24 mouse cellular contexts compared by ENCODE assay signal in genomic region chr4:63579649-63580048, GRCm38 (mm10). TPM values are rescaled to one million over a fixed set of nuclear protein-coding genes. Genes with fewer than 3 reads are reported as not detected.
A peak's percentile ranks its signal among the peaks of the same experiment; 100 is the strongest.
DNase-seq lines count a peak whose midpoint lies in the region; ATAC-seq lines count a peak whose summit lies in the region.
"Had no signal": no experiment of that assay in that cellular context is flagged by ENCODE, and none has a peak within 500 bp of the region (broad histone marks: within the 10 kb centered on the region; RNA-seq: fewer than 3 reads in every experiment).

No protein-coding gene starts in this region.

- no peaks in the 10 kb centered on the region for H3K9me3 ChIP-seq in neural tube, embryonic 11.5 days (ENCODE audit: control insufficient read depth, low read length)
- H3K9me3 ChIP-seq in neural tube, embryonic 15.5 days (replicated peaks) = no peaks in the 10 kb centered on the region
- H3K9me3 ChIP-seq in hindbrain, embryonic 14.5 days (ENCODE audit: control insufficient read depth, low read length) = no peaks in the 10 kb centered on the region
- no peaks in the 10 kb centered on the region; the same call in 1 of the 2 replicates for H3K9me3 ChIP-seq in midbrain, embryonic 11.5 days (ENCODE audit: control insufficient read depth, low read length)
- no peaks in the 10 kb centered on the region for H3K9me3 ChIP-seq in neural tube, embryonic 14.5 days (ENCODE audit: control insufficient read depth, low read length)
- H3K9me3 ChIP-seq: liver, embryonic 15.5 days had no signal

- no peaks in the 10 kb centered on the region; the same call in 1 of the 2 replicates for H3K36me3 ChIP-seq in neural tube, embryonic 11.5 days (ENCODE audit: control insufficient read depth, insufficient read depth, low read length)
- no peaks in the 10 kb centered on the region for H3K36me3 ChIP-seq in neural tube, embryonic 15.5 days
- no peaks in the 10 kb centered on the region for H3K36me3 ChIP-seq in hindbrain, embryonic 14.5 days (replicated peaks; ENCODE audit: control insufficient read depth, insufficient read depth)
- H3K36me3 ChIP-seq in midbrain, embryonic 11.5 days (ENCODE audit: control insufficient read depth, insufficient read depth, low read length) = no peaks in the 10 kb centered on the region
- H3K36me3 ChIP-seq in neural tube, embryonic 14.5 days (ENCODE audit: control insufficient read depth, insufficient read depth, low read length) = no peaks in the 10 kb centered on the region

- no peak overlapping the region for H3K9ac ChIP-seq in neural tube, embryonic 11.5 days (ENCODE audit: low read length)
- no peak overlapping the region for H3K9ac ChIP-seq in neural tube, embryonic 15.5 days (replicated peaks)
- no peak overlapping the region for H3K9ac ChIP-seq in hindbrain, embryonic 14.5 days
- peak overlapping the region; percentile 42; the same call in 1 of the 2 replicates for H3K9ac ChIP-seq in midbrain, embryonic 11.5 days (ENCODE audit: low read length)
- no peak overlapping the region for H3K9ac ChIP-seq in neural tube, embryonic 14.5 days (replicated peaks; ENCODE audit: low read depth, low read length)
- H3K9ac ChIP-seq: heart, embryonic 13.5 days; liver, embryonic 15.5 days had no signal

- H3K4me1 ChIP-seq in neural tube, embryonic 11.5 days (ENCODE audit: control insufficient read depth, insufficient read depth, low read length) = 0 out of 2 replicates have a peak, but pooled peaks cover 2% of the 10 kb centered on the region
- peaks cover 6% of the 10 kb centered on the region; the same call in 1 of the 2 replicates for H3K4me1 ChIP-seq in neural tube, embryonic 15.5 days
- 0 out of 2 replicates have a peak, but pooled peaks cover 6% of the 10 kb centered on the region for H3K4me1 ChIP-seq in hindbrain, embryonic 14.5 days (replicated peaks; ENCODE audit: control insufficient read depth, insufficient read depth, low read length)
- H3K4me1 ChIP-seq in midbrain, embryonic 11.5 days (ENCODE audit: control insufficient read depth, insufficient read depth, low read length) = peaks cover 10% of the 10 kb centered on the region
- H3K4me1 ChIP-seq in neural tube, embryonic 14.5 days (ENCODE audit: control insufficient read depth, insufficient read depth, low read length) = 0 out of 2 replicates have a peak, but pooled peaks cover 6% of the 10 kb centered on the region
- H3K4me1 ChIP-seq: heart, embryonic 13.5 days; liver, embryonic 15.5 days had no signal

- H3K27ac ChIP-seq in neural tube, embryonic 11.5 days (ENCODE audit: low read depth, low read length) = 0 out of 2 replicates have a peak overlapping the region, but pooled peaks have one; percentile 44
- H3K27ac ChIP-seq in neural tube, embryonic 15.5 days (replicated peaks) = no peak overlapping the region
- H3K27ac ChIP-seq in hindbrain, embryonic 14.5 days = 0 out of 2 replicates have a peak overlapping the region, but pooled peaks have one; percentile 28
- H3K27ac ChIP-seq in midbrain, embryonic 11.5 days (ENCODE audit: low read depth, low read length) = peak overlapping the region; percentile 63
- H3K27ac ChIP-seq in neural tube, embryonic 14.5 days (ENCODE audit: low read depth, low read length) = no peak overlapping the region
- H3K27ac ChIP-seq: heart, embryonic 13.5 days; left cerebral cortex, adult 2 months; liver, embryonic 15.5 days had no signal

- H3K27me3 ChIP-seq in neural tube, embryonic 11.5 days (ENCODE audit: control insufficient read depth, insufficient read depth, low read length) = no peaks in the 10 kb centered on the region
- H3K27me3 ChIP-seq in neural tube, embryonic 15.5 days (replicated peaks) = no peaks in the 10 kb centered on the region
- no peaks in the 10 kb centered on the region for H3K27me3 ChIP-seq in hindbrain, embryonic 14.5 days (ENCODE audit: control insufficient read depth, insufficient read depth, low read length)
- H3K27me3 ChIP-seq in midbrain, embryonic 11.5 days (ENCODE audit: control insufficient read depth, insufficient read depth, low read length) = no peaks in the 10 kb centered on the region
- H3K27me3 ChIP-seq in neural tube, embryonic 14.5 days (ENCODE audit: control insufficient read depth, insufficient read depth, low read length) = no peaks in the 10 kb centered on the region
- H3K27me3 ChIP-seq: heart, embryonic 13.5 days; liver, embryonic 15.5 days had no signal

- no peak overlapping the region for H3K4me3 ChIP-seq in neural tube, embryonic 11.5 days (ENCODE audit: low read depth, low read length)
- no peak overlapping the region for H3K4me3 ChIP-seq in neural tube, embryonic 15.5 days (replicated peaks)
- H3K4me3 ChIP-seq in hindbrain, embryonic 14.5 days (replicated peaks; ENCODE audit: low read length) = no peak overlapping the region
- H3K4me3 ChIP-seq in midbrain, embryonic 11.5 days (ENCODE audit: low read depth, low read length) = no peak overlapping the region
- H3K4me3 ChIP-seq in neural tube, embryonic 14.5 days (ENCODE audit: low read depth, low read length) = no peak overlapping the region
- H3K4me3 ChIP-seq: heart, embryonic 13.5 days; left cerebral cortex, adult 2 months; liver, embryonic 15.5 days had no signal

- no peak for DNase-seq in neural tube, embryonic 11.5 days (ENCODE audit: low spot score)
- no peak for DNase-seq in hindbrain, embryonic 14.5 days (ENCODE audit: low spot score)
- DNase-seq in midbrain, embryonic 11.5 days (ENCODE audit: low spot score, missing footprints) = no peak
- no peak for DNase-seq in ovary, postnatal 36 days (ENCODE audit: low spot score)
- DNase-seq in urinary bladder, postnatal 25 days (ENCODE audit: low spot score) = no peak
- DNase-seq: adrenal gland, postnatal 10 days; B cell, adult 2 months; cerebellum, adult 11-12 months; cerebellum, postnatal 36 days; heart, postnatal 4 days; kidney, adult 18-20 months; right cerebral cortex, adult 18-20 months; thymus, postnatal 25 days had no signal

- no peak overlapping the region for H3K4me2 ChIP-seq in neural tube, embryonic 11.5 days (ENCODE audit: low read depth)
- H3K4me2 ChIP-seq in neural tube, embryonic 15.5 days = no peak overlapping the region
- no peak overlapping the region for H3K4me2 ChIP-seq in hindbrain, embryonic 14.5 days (replicated peaks)
- H3K4me2 ChIP-seq in midbrain, embryonic 11.5 days = no peak overlapping the region
- no peak overlapping the region for H3K4me2 ChIP-seq in neural tube, embryonic 14.5 days (ENCODE audit: low read depth, low read length)
- H3K4me2 ChIP-seq: heart, embryonic 13.5 days; liver, embryonic 15.5 days had no signal

- 86% methylated on average over 14 of the region's 14 CpGs for WGBS in neural tube, embryonic 11.5 days
- WGBS in neural tube, embryonic 15.5 days = 84% methylated on average over 14 of the region's 14 CpGs
- WGBS in hindbrain, embryonic 14.5 days = 78% methylated on average over 14 of the region's 14 CpGs
- WGBS in midbrain, embryonic 11.5 days = 74% methylated on average over 14 of the region's 14 CpGs
- 89% methylated on average over 14 of the region's 14 CpGs for WGBS in neural tube, embryonic 14.5 days

- ATAC-seq in neural tube, embryonic 11.5 days (ENCODE audit: insufficient read depth, low FRiP score, low TSS enrichment) = no peak
- ATAC-seq in neural tube, embryonic 15.5 days (ENCODE audit: low FRiP score) = no peak
- peak; percentile 21; the same call in 1 of the 2 replicates for ATAC-seq in hindbrain, embryonic 14.5 days (ENCODE audit: low FRiP score)
- peak; percentile 53 for ATAC-seq in midbrain, embryonic 11.5 days (ENCODE audit: low FRiP score)
- ATAC-seq in neural tube, embryonic 14.5 days (ENCODE audit: low read depth) = peak; percentile 19; the same call in 1 of the 2 replicates
- no peak for ATAC-seq in erythroid progenitor cell, adult 5-6 weeks (replicated peaks; ENCODE audit: low FRiP score, poor library complexity, severe bottlenecking)
- ATAC-seq: lung, postnatal 0 days had no signal

RNA-seq across cellular contexts. Expression of gene Tmem268, which starts 21.1 kb away (rescaled TPM):
- polyA plus RNA-seq in neural tube, embryonic 11.5 days (2014; fragmentation: Nextera tagmentation; extraction: Ambion mirVana) = 5.6 and 6.2 TPM in 2 replicates
- polyA plus RNA-seq in neural tube, embryonic 15.5 days (2015; fragmentation: Nextera tagmentation; extraction: Ambion mirVana) = 4.9 and 7.0 TPM in 2 replicates
- polyA plus RNA-seq in hindbrain, embryonic 14.5 days (2014; fragmentation: Nextera tagmentation; extraction: Ambion mirVana) = 4.5 and 4.8 TPM in 2 replicates
- polyA plus RNA-seq in midbrain, embryonic 11.5 days (2014; fragmentation: Nextera tagmentation; extraction: Ambion mirVana) = 6.2 and 8.1 TPM in 2 replicates
- polyA plus RNA-seq in neural tube, embryonic 14.5 days (2014; fragmentation: Nextera tagmentation; extraction: Ambion mirVana) = 3.4 and 4.6 TPM in 2 replicates
- 0.42 and 1.4 TPM in 2 replicates for total RNA-seq in erythroid progenitor cell, adult 5-6 weeks (2015; ENCODE audit: low replicate concordance)
- 2.0 and 2.1 TPM in 2 replicates for total RNA-seq in erythroid progenitor cell, adult 5-6 weeks (2017; ENCODE audit: low replicate concordance)

RNA-seq across cellular contexts. Expression of gene Gm11213, which starts 25.4 kb away (rescaled TPM):
- polyA plus RNA-seq in neural tube, embryonic 11.5 days (2014; fragmentation: Nextera tagmentation; extraction: Ambion mirVana) = not detected in 2 replicates
- polyA plus RNA-seq in neural tube, embryonic 15.5 days (2015; fragmentation: Nextera tagmentation; extraction: Ambion mirVana) = not detected in 2 replicates
- not detected in 2 replicates for polyA plus RNA-seq in hindbrain, embryonic 14.5 days (2014; fragmentation: Nextera tagmentation; extraction: Ambion mirVana)
- polyA plus RNA-seq in midbrain, embryonic 11.5 days (2014; fragmentation: Nextera tagmentation; extraction: Ambion mirVana) = not detected in 2 replicates
- polyA plus RNA-seq in neural tube, embryonic 14.5 days (2014; fragmentation: Nextera tagmentation; extraction: Ambion mirVana) = not detected in 2 replicates
- total RNA-seq in erythroid progenitor cell, adult 5-6 weeks (2015; ENCODE audit: low replicate concordance) = not detected in 2 replicates
- not detected in 2 replicates for total RNA-seq in erythroid progenitor cell, adult 5-6 weeks (2017; ENCODE audit: low replicate concordance)
- total RNA-seq: adrenal gland, postnatal 10 days; gastrocnemius, postnatal 4 days; heart, postnatal 4 days; left cerebral cortex, adult 2 months; megakaryocyte-erythroid progenitor cell, adult 5-6 weeks; neutrophil, adult 5-6 weeks had no signal
- polyA plus RNA-seq: heart, embryonic 13.5 days; limb, embryonic 14.5 days; liver, embryonic 15.5 days; lung, postnatal 0 days had no signal

RNA-seq across cellular contexts. Expression of gene Atp6v1g1, which starts 35.1 kb away (rescaled TPM):
- 388 and 403 TPM in 2 replicates for polyA plus RNA-seq in neural tube, embryonic 11.5 days (2014; fragmentation: Nextera tagmentation; extraction: Ambion mirVana)
- polyA plus RNA-seq in neural tube, embryonic 15.5 days (2015; fragmentation: Nextera tagmentation; extraction: Ambion mirVana) = 402 and 431 TPM in 2 replicates
- 409 and 428 TPM in 2 replicates for polyA plus RNA-seq in hindbrain, embryonic 14.5 days (2014; fragmentation: Nextera tagmentation; extraction: Ambion mirVana)
- polyA plus RNA-seq in midbrain, embryonic 11.5 days (2014; fragmentation: Nextera tagmentation; extraction: Ambion mirVana) = 386 and 408 TPM in 2 replicates
- polyA plus RNA-seq in neural tube, embryonic 14.5 days (2014; fragmentation: Nextera tagmentation; extraction: Ambion mirVana) = 431 and 462 TPM in 2 replicates
- total RNA-seq in erythroid progenitor cell, adult 5-6 weeks (2015; ENCODE audit: low replicate concordance) = 83.0 and 91.2 TPM in 2 replicates
- total RNA-seq in erythroid progenitor cell, adult 5-6 weeks (2017; ENCODE audit: low replicate concordance) = 52.5 and 69.6 TPM in 2 replicates

RNA-seq across cellular contexts. Expression of gene Tex48, which starts 42.6 kb away (rescaled TPM):
- not detected in 2 replicates for polyA plus RNA-seq in neural tube, embryonic 11.5 days (2014; fragmentation: Nextera tagmentation; extraction: Ambion mirVana)
- polyA plus RNA-seq in neural tube, embryonic 15.5 days (2015; fragmentation: Nextera tagmentation; extraction: Ambion mirVana) = not detected in 2 replicates
- polyA plus RNA-seq in hindbrain, embryonic 14.5 days (2014; fragmentation: Nextera tagmentation; extraction: Ambion mirVana) = not detected in 2 replicates
- not detected in 2 replicates for polyA plus RNA-seq in midbrain, embryonic 11.5 days (2014; fragmentation: Nextera tagmentation; extraction: Ambion mirVana)
- not detected in 2 replicates for polyA plus RNA-seq in neural tube, embryonic 14.5 days (2014; fragmentation: Nextera tagmentation; extraction: Ambion mirVana)
- not detected in 2 replicates for total RNA-seq in erythroid progenitor cell, adult 5-6 weeks (2015; ENCODE audit: low replicate concordance)
- not detected in 2 replicates for total RNA-seq in erythroid progenitor cell, adult 5-6 weeks (2017; ENCODE audit: low replicate concordance)
- total RNA-seq: adrenal gland, postnatal 10 days; gastrocnemius, postnatal 4 days; heart, postnatal 4 days; left cerebral cortex, adult 2 months; megakaryocyte-erythroid progenitor cell, adult 5-6 weeks; neutrophil, adult 5-6 weeks had no signal
- polyA plus RNA-seq: heart, embryonic 13.5 days; limb, embryonic 14.5 days; liver, embryonic 15.5 days; lung, postnatal 0 days had no signal

Comparison
In these comparisons a context has a peak if more than half of its experiments do, and no peak if none do; other contexts are left out.
1. ATAC-seq: peak in hindbrain, embryonic 14.5 days (single experiment), midbrain, embryonic 11.5 days (single experiment) and neural tube, embryonic 14.5 days (single experiment); none in neural tube, embryonic 11.5 days (single experiment), neural tube, embryonic 15.5 days (single experiment) and erythroid progenitor cell, adult 5-6 weeks (single experiment).
2. H3K27ac ChIP-seq: peak in neural tube, embryonic 11.5 days (single experiment), hindbrain, embryonic 14.5 days (single experiment) and midbrain, embryonic 11.5 days (single experiment); none in neural tube, embryonic 15.5 days (single experiment) and neural tube, embryonic 14.5 days (single experiment).